Comparison of ENCODE assay signal across 19 mouse cellular contexts in genomic region chr17:63489525-63489924, GRCm38 (mm10). TPM values are rescaled to one million over a fixed set of nuclear protein-coding genes. Genes with fewer than 3 reads are reported as not detected.
DNase-seq lines count a peak whose midpoint lies in the region; ATAC-seq and TF ChIP-seq lines count a peak whose summit lies in the region.
"Had no signal": no experiment of that assay in that cellular context is flagged by ENCODE, and none has a peak within 500 bp of the region (broad histone marks: within the 10 kb centered on the region; RNA-seq: fewer than 3 reads in every experiment).

No protein-coding gene starts in this region.

- no peak for TF ChIP-seq CTCF in kidney, postnatal 0 days (IDR thresholded peaks at IDR 0.05; ENCODE audit: low read depth)

- no peak overlapping the region for H3K27ac ChIP-seq in kidney, postnatal 0 days
- H3K27ac ChIP-seq: embryonic facial prominence, embryonic 10.5 days; forebrain, embryonic 10.5 days; heart, adult 2 months; heart, embryonic 15.5 days had no signal

- peak; percentile 52; the same call in 1 of the 2 replicates for ATAC-seq in kidney, postnatal 0 days (replicated peaks; ENCODE audit: low FRiP score, low read depth)
- ATAC-seq: forebrain, embryonic 14.5 days had no signal

- H3K27me3 ChIP-seq in kidney, postnatal 0 days (ENCODE audit: insufficient read depth, low read length) = no peaks in the 10 kb centered on the region
- H3K27me3 ChIP-seq: heart, embryonic 15.5 days had no signal

- no peaks in the 10 kb centered on the region for H3K9me3 ChIP-seq in kidney, postnatal 0 days (replicated peaks; ENCODE audit: low read length)
- H3K9me3 ChIP-seq: embryonic facial prominence, embryonic 10.5 days; forebrain, embryonic 10.5 days; heart, embryonic 15.5 days had no signal

- H3K4me3 ChIP-seq in kidney, postnatal 0 days (replicated peaks; ENCODE audit: low read depth, low read length) = no peak overlapping the region
- H3K4me3 ChIP-seq: embryonic facial prominence, embryonic 10.5 days; forebrain, embryonic 10.5 days; heart, adult 2 months; heart, embryonic 15.5 days had no signal

- H3K36me3 ChIP-seq in kidney, postnatal 0 days (ENCODE audit: insufficient read depth, low read length) = 0 out of 2 replicates have a peak, but pooled peaks cover 5% of the 10 kb centered on the region

- WGBS in kidney, postnatal 0 days = 72% methylated on average over 4 of the region's 4 CpGs

- no peak overlapping the region for H3K9ac ChIP-seq in kidney, postnatal 0 days (ENCODE audit: low read depth, low read length)
- H3K9ac ChIP-seq: heart, embryonic 15.5 days had no signal

- peak; percentile 35 for DNase-seq in kidney, adult 18-20 months
- no peak for DNase-seq in kidney, postnatal 4 days
- peak; percentile 65 for DNase-seq in kidney, adult 9 months
- DNase-seq in kidney, postnatal 0 days (ENCODE audit: low spot score) = no peak
- DNase-seq in kidney, postnatal 36 days = peak; percentile 62 to 76
- no peak for DNase-seq in gastrocnemius, postnatal 4 days (ENCODE audit: low spot score in 2 of 2)
- DNase-seq in urinary bladder, postnatal 36 days (ENCODE audit: low spot score in 2 of 2) = no peak
- DNase-seq in retina, postnatal 1 day = no peak
- DNase-seq: adrenal gland, adult 2 months; adrenal gland, postnatal 25 days; cerebellum, adult 18-20 months; cerebellum, adult 9-11 months; heart, adult 2 months; heart, postnatal 14 days had no signal

- H3K4me1 ChIP-seq in kidney, postnatal 0 days (replicated peaks; ENCODE audit: insufficient read depth, low read length) = peaks cover 6% of the 10 kb centered on the region
- H3K4me1 ChIP-seq: forebrain, embryonic 10.5 days had no signal

- no peak overlapping the region for H3K4me2 ChIP-seq in kidney, postnatal 0 days (ENCODE audit: low read length)
- H3K4me2 ChIP-seq: heart, embryonic 11.5 days; heart, embryonic 15.5 days had no signal

RNA-seq across cellular contexts. Expression of gene Fbxl17, which starts 10.3 kb away (rescaled TPM):
- polyA plus RNA-seq in kidney, postnatal 0 days (2015; fragmentation: Nextera tagmentation; extraction: Ambion mirVana) = 6.5 and 9.0 TPM in 2 replicates
- total RNA-seq in gastrocnemius, postnatal 4 days (2021) = 10 to 100 TPM; 31.3 to 36.7 TPM

Comparison
In these comparisons a context has a peak if more than half of its experiments do, and no peak if none do; other contexts are left out.
1. DNase-seq: peak in kidney, adult 18-20 months (single experiment), kidney, adult 9 months (single experiment) and kidney, postnatal 36 days (2 of 2); none in kidney, postnatal 4 days (0 of 2), kidney, postnatal 0 days (single experiment), gastrocnemius, postnatal 4 days (0 of 2), urinary bladder, postnatal 36 days (0 of 2) and retina, postnatal 1 day (single experiment).